Mouse (Mus musculus) c-Kit-negative CD71-positive TER-119-positive erythroid progenitor cells, embryonic 14.5 days (primary cell): ENCODE measurements around the gene Pla2g4b.

Experiments
- DNase-seq: peaks from one replicate; pipeline ENCODE4 v3.0.0-alpha.2; 2013; ENCODE audit warnings: low read depth, low spot score

Gene Pla2g4b

DNA sequence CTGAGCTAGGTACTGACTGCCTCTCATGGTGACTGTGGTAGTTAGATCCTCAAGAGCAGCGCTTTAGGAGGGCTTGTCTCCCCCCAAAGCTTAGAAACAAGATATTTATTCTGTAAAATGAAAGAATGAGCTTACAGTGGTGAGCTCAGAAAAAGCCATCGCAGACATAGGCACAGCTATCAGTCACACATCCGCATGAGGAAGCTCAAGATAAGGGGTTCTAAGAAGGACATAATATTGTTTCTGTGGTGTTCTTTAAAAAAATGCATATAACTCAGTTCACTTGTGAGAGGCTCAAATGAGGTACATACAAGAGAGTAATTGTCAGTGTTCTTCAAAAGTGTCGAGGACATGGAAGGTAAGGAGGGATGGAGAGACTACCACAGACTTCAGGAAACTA is 17.3 kb upstream of the Pla2g4b start:
- DNase-seq, result no peak

DNA sequence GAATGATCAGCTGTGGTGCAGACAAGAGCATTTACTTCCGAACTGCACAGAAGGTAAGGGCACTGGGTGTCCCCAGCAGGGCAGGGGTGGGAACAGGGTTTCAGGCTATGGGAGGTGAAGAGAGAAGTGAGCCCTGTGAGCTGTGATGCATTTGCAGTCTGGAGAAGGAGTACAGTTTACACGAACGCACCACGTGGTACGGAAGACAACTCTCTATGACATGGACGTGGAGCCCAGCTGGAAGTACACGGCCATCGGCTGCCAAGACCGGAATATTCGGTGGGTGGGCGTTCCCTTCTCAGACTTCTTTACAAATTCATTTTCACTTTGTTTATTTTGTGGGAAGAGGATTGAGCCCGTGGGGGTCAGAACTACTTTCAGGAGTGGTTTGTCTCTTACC is 15.6 kb upstream of the Pla2g4b start:
- no peak for DNase-seq

DNA sequence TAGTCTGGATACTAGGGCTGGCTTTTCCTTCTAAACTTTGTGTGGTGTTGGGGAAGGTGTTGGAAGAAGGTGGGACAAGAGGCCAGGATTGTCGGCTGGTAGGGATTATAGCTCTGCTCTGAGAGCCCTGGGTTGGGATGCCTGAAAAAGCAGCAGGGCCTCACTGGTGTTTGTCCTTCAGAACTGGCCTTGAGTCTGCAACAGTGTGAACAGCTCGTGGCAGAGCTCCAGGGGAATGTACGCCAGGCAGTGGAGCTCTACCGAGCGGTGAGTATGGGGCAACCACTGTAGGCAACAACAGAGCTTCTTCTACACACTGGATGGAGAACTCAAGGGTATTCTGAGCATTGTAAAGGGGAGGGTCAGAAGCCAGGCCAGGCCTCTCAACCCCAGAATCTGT is 8.9 kb upstream of the Pla2g4b start:
- DNase-seq, result no peak

GRCm38 (mm10) chr2:120026984-120027949 is 6.0 kb upstream of the Pla2g4b start, which contains the start of the genes Jmjd7 and Gm28042:
Gene Jmjd7, plus strand, starts transcription at chr2:120027483.
Gene Gm28042, plus strand, starts transcription at chr2:120027493.
- peak; percentile 85 for DNase-seq

DNA sequence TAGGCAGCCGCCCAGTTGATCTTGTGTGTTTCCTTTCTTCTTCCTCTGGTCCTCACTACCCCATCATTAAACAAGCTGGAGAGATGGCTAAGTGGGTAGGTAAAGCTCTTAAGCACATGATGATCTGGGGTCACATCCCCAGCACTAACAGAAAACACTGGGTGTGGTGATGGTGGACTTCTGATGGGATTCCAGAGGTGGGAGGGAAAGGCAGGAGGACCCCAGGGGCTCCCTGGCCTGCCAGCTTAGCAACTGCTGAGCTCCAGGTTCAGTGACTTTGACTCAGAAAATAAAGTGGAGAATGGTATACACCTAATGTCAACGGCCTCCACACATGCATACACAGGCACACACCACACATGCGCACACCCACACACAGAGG is 5.3 kb upstream of the Pla2g4b start:
- DNase-seq, result no peak

DNA sequence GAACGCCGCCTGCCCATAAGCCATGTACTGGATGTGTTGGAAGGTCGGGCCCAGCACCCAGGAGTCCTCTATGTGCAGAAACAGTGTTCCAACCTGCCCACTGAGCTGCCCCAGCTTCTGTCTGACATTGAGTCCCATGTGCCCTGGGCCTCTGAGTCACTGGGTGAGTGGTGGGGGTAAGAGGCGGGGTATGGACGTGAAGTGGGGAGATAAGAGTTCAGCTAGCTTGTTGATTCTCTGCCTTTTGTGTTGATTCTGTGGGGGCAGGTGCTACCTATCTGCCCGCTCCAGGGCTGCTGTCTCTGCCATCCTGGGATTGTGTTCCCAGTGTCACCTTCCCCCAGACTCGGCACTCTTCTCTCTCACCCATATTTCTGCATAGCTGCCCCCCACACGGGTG is 2.8 kb upstream of the Pla2g4b start:
- no peak for DNase-seq

GRCm38 (mm10) chr2:120033726-120034125 is 509 bp downstream of the Pla2g4b start:
- DNase-seq, result no peak

- no peak for DNase-seq
These were observed 4.5 kb downstream of the Pla2g4b start for GRCm38 (mm10) chr2:120037744-120038143.

- DNase-seq, result no peak
These were observed 7.8 kb downstream of the Pla2g4b start for GRCm38 (mm10) chr2:120040991-120041390.

DNA sequence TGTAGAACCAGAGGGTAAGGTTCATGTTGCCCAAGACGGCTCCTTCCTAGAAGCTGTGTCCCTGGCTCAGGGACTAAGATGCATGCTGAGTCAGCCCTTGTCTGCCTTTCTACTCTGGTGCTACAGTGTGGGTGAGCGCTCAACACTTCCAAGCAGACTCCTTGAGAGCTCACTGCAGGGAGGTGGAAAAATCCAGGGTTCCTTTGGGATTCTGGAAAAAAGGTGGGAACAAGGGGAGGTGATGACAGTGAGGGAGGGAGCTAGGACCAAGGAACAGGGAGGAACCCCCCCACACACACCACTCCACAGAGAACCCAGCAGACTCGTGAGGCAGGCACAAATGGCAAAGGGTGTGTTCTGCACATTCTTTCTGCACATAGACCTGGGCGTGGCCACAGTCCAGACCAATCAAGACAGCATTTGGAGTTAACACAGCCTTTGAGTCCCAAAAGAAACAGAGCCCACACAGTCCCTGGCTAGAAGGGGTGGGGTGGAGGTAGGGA is 10.9 kb downstream of the Pla2g4b start:
- DNase-seq, result no peak

DNA sequence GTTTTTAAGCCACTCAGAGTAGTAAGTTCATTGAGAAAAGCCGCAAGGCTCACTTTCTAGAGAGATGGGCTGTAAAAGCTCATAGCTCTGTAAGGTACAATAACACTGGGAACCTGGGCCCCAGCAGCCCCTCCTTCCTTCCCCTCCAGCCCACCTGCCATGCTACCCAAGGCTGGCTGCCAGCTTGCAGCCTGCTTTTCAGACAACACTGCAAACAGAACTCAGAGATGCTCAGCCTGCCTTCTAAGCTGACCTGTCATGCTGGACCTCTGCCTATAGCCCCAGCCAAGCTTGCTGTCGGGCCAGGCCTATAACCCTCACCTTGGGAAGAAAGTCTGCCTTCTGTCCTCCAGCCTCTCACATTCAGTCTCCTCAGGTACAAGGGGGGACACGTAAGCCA is 11.5 kb downstream of the Pla2g4b start:
- no peak for DNase-seq

DNA sequence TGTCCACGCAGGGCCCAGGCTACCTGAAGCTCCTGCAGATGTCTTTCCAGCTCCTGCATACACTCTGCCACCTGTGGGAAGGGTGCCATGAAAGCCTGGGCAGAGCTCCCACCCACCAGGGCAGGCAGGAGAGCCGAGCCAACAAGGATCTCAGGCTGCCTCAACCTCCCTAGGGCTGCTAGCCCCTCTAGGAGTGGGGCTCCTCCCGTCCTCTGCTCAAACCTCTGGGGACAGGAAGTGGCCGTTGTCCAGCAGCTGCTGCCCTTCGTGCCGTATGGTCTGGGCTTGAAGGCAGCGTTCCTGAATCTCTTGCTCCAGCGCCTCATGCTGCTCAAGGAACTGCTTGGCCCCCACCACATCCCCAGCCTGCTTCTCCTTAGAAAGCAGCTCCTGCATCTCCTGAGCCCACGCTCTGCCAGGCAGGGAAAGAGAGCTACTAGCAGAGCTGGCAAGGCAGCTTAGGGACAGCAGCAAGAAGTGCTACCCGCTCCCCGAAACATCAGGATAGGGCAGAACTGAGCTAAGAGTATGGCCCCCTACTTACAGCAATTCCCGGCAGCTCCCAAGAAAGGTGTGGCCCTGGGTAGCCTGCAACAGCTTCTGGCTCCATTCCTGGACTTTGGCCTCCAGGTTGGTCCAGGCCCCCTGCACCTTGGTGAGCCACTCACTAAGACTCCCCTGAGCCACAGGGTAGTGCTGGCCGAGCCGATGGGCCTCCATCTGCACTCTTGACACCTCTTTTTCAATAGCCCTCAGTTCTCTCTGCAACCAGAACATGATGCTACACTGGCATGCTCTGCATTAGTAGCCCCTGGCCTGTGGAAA is 13.5 kb downstream of the Pla2g4b start:
- DNase-seq, result no peak

GRCm38 (mm10) chr2:120048173-120048572 is 15.0 kb downstream of the Pla2g4b start:
- DNase-seq, result no peak

DNA sequence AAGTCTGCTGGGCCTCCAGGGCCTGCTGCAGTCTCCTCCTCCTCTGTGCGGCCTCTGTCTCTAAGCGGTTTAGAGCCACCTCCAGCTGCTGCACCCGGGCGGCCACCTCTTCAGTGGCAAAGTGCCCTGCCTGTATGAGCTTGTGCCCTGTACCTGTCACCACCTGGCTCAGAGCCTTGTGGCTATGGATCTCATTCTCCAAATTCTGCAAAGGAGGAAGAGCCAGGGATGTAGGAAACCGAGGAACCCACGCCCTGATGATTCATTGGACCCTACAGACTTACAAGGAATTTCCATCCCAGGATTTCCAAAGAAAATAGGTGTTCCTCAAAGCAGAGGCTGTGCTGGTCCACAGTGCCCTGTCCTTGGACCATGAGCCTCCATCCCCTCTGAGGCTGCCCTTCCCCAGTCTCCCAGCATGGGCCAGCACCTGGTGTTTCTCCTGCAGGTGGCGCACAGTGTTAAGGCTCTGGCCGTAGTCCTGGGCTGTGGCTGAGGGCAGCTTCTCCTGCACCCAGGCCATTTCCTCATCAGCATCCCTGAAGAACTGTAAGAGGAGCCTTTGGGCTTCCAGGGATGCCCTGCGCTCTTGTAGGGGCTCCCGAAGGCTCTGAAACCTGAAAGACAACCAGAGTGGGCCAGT is 16.5 kb downstream of the Pla2g4b start:
- no peak for DNase-seq

DNA sequence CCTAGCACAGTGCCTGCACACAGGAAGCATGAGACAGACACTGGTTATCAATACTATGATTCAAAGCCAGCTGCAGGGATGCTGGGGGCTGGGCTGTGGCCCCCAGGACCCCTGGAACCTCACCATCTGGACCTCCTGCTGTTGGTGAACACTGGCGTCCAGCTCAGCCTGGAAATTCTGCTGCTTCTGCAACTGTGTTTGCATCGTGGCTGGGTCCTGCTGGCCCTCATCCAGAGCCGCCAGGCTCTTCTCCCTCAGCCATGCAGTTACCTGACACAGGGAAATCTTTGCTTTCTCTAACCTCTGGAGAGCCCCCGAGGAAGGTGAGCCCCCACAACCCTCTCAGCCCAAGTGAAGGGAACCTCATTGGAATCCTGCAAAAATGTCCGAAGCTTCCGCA is 18.2 kb downstream of the Pla2g4b start:
- no peak for DNase-seq

- DNase-seq, result no peak
These were observed 21.7 kb downstream of the Pla2g4b start for GRCm38 (mm10) chr2:120054771-120055552.

- DNase-seq, result no peak
These were observed 22.7 kb downstream of the Pla2g4b start for GRCm38 (mm10) chr2:120055923-120056322.

GRCm38 (mm10) chr2:120058818-120059217 is 25.6 kb downstream of the Pla2g4b start:
- no peak for DNase-seq

DNA sequence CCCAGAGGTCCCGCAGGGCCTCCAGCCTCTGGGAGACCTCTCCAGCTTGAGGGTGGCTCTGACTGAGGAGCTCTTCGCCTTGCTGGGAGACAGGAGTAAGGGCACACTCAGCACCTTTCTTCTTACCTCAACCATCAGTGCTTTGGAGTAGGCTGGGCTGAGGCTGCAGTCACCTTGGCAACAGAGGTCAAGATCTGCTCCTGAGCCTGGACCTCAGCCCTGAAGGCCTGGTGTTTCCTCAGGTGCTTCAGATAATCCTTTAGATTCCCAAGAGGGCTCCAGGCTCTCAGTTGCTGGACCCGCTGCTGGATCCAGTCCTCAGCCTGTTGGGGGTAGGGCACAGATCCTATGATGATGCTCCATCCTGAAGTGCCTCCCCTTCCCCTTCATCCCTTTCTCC is 26.2 kb downstream of the Pla2g4b start:
- DNase-seq, result no peak

- DNase-seq, result no peak
These were observed 27.0 kb downstream of the Pla2g4b start for GRCm38 (mm10) chr2:120060190-120060589.

- DNase-seq, result no peak
These were observed 27.4 kb downstream of the Pla2g4b start for GRCm38 (mm10) chr2:120060651-120061050.
